19 mouse cellular contexts compared by ENCODE assay signal in genomic region chr2:169849541-169849940, GRCm38 (mm10).
DNase-seq lines count a peak whose midpoint lies in the region; ATAC-seq and TF ChIP-seq lines count a peak whose summit lies in the region.
"Had no signal": no experiment of that assay in that cellular context is flagged by ENCODE, and none has a peak within 500 bp of the region (broad histone marks: within the 10 kb centered on the region; RNA-seq: fewer than 3 reads in every experiment).

No protein-coding gene starts in this region.

- H3K4me1 ChIP-seq in kidney, postnatal 0 days (replicated peaks; ENCODE audit: insufficient read depth, low read length): no peaks in the 10 kb centered on the region
- H3K4me1 ChIP-seq in kidney, embryonic 14.5 days (ENCODE audit: control insufficient read depth, insufficient read depth, low read length): 0 out of 2 replicates have a peak, but pooled peaks cover 3% of the 10 kb centered on the region
- H3K4me1 ChIP-seq: liver, embryonic 12.5 days; stomach, embryonic 15.5 days had no signal

- DNase-seq in kidney, postnatal 0 days (ENCODE audit: low spot score): no peak
- DNase-seq in thymus, postnatal 4 days: peak; percentile 26
- no peak for DNase-seq in thymus, postnatal 36 days
- DNase-seq in right cerebral cortex, adult 18-20 months: no peak
- DNase-seq: heart, adult 11 months had no signal

- no peaks in the 10 kb centered on the region for H3K27me3 ChIP-seq in kidney, postnatal 0 days (ENCODE audit: insufficient read depth, low read length)
- H3K27me3 ChIP-seq in kidney, embryonic 14.5 days (ENCODE audit: control insufficient read depth, insufficient read depth, low read length): no peaks in the 10 kb centered on the region
- H3K27me3 ChIP-seq: embryonic facial prominence, embryonic 13.5 days; hindbrain, embryonic 13.5 days; liver, embryonic 12.5 days; neural tube, embryonic 15.5 days; stomach, embryonic 15.5 days had no signal

- no peak overlapping the region for H3K27ac ChIP-seq in kidney, postnatal 0 days
- no peak overlapping the region for H3K27ac ChIP-seq in kidney, embryonic 14.5 days (ENCODE audit: low read depth, low read length)
- H3K27ac ChIP-seq: embryonic facial prominence, embryonic 13.5 days; left cerebral cortex, adult 2 months; liver, embryonic 12.5 days; macrophage; neural tube, embryonic 15.5 days; stomach, embryonic 15.5 days had no signal

- no peak overlapping the region for H3K4me3 ChIP-seq in kidney, postnatal 0 days (replicated peaks; ENCODE audit: low read depth, low read length)
- H3K4me3 ChIP-seq in kidney, embryonic 14.5 days (ENCODE audit: low read length): no peak overlapping the region
- H3K4me3 ChIP-seq: embryonic facial prominence, embryonic 13.5 days; hindbrain, embryonic 13.5 days; left cerebral cortex, adult 2 months; liver, embryonic 12.5 days; neural tube, embryonic 15.5 days; stomach, embryonic 15.5 days had no signal

- ATAC-seq in kidney, postnatal 0 days (replicated peaks; ENCODE audit: low FRiP score, low read depth): no peak
- ATAC-seq in kidney, embryonic 14.5 days (ENCODE audit: low FRiP score, low TSS enrichment): no peak
- 0 out of 2 replicates have a peak, but pooled peaks have one; percentile 35 for ATAC-seq in granulocyte monocyte progenitor cell, adult 5-6 weeks (replicated peaks; ENCODE audit: poor library complexity, severe bottlenecking)
- no peak for ATAC-seq in erythroid progenitor cell, adult 5-6 weeks (replicated peaks; ENCODE audit: low FRiP score, poor library complexity, severe bottlenecking)
- ATAC-seq: CD4-positive, CD25-positive, alpha-beta regulatory T cell, adult 4 months; inflammation-experienced regulatory T-cells, adult 6 months; liver, embryonic 12.5 days; liver, postnatal 0 days had no signal

- peak; percentile 39; the same call in 1 of the 2 replicates for TF ChIP-seq CTCF in kidney, postnatal 0 days (IDR thresholded peaks at IDR 0.05; ENCODE audit: low read depth)

- no peaks in the 10 kb centered on the region for H3K9me3 ChIP-seq in kidney, postnatal 0 days (replicated peaks; ENCODE audit: low read length)
- no peaks in the 10 kb centered on the region for H3K9me3 ChIP-seq in kidney, embryonic 14.5 days (ENCODE audit: control insufficient read depth, low read length)
- H3K9me3 ChIP-seq: embryonic facial prominence, embryonic 13.5 days; hindbrain, embryonic 13.5 days; liver, embryonic 12.5 days; neural tube, embryonic 15.5 days; stomach, embryonic 15.5 days had no signal

- no peak overlapping the region for H3K9ac ChIP-seq in kidney, postnatal 0 days (ENCODE audit: low read depth, low read length)
- H3K9ac ChIP-seq in kidney, embryonic 14.5 days (ENCODE audit: low read depth, low read length): no peak overlapping the region
- H3K9ac ChIP-seq: embryonic facial prominence, embryonic 13.5 days; hindbrain, embryonic 13.5 days; liver, embryonic 12.5 days; liver, postnatal 0 days; neural tube, embryonic 15.5 days; stomach, embryonic 15.5 days had no signal

- WGBS in kidney, postnatal 0 days: 85% methylated on average over 3 of the region's 3 CpGs
- WGBS in kidney, embryonic 14.5 days: 74% methylated on average over 3 of the region's 3 CpGs

- H3K36me3 ChIP-seq in kidney, postnatal 0 days (ENCODE audit: insufficient read depth, low read length): no peaks in the 10 kb centered on the region
- H3K36me3 ChIP-seq in kidney, embryonic 14.5 days (ENCODE audit: control insufficient read depth, insufficient read depth, low read length): no peaks in the 10 kb centered on the region
- H3K36me3 ChIP-seq: embryonic facial prominence, embryonic 13.5 days; hindbrain, embryonic 13.5 days; liver, embryonic 12.5 days; neural tube, embryonic 15.5 days; stomach, embryonic 15.5 days had no signal

- no peak overlapping the region for H3K4me2 ChIP-seq in kidney, postnatal 0 days (ENCODE audit: low read length)
- no peak overlapping the region for H3K4me2 ChIP-seq in kidney, embryonic 14.5 days (replicated peaks; ENCODE audit: low read depth, low read length)
- H3K4me2 ChIP-seq: embryonic facial prominence, embryonic 13.5 days; heart, embryonic 11.5 days; hindbrain, embryonic 13.5 days; liver, embryonic 12.5 days; neural tube, embryonic 15.5 days; stomach, embryonic 15.5 days had no signal
